Mouse (Mus musculus): ENCODE results near the gene Pth1r. TPM values are rescaled to one million over a fixed set of nuclear protein-coding genes. Genes with fewer than 3 reads are reported as not detected.

Pth1r gene
- polyA plus RNA-seq (2015; fragmentation: Nextera tagmentation; extraction: Ambion mirVana), result 179 and 192 TPM in 2 replicates

DNA sequence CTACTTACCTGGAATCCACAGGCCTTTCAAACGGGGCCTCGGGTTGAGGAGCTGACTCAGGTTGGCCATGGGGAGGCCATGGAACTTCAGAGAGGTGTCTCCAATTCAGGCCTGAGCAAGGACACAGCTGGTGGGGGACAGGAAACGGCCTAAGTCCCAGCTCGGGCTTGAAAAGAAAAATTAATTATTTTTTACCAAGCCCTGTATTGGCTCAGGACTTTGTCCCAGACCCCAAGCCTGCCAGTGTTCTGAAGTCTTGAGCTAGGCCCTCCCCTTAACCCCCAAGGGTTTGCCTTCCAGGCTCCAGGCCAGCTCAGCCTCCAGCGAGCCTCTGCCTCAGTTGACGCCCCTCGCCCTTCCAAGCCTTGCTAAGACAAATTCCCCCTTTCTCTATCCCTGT, at the start of gene Pth1r:
Pth1r (minus strand) TSS at position 185 of the 400 bp plus-strand sequence.
- Histone ChIP-seq H3K27ac (peak within 1 kb of the TSS; percentile 90), H3K4me3 (replicated peaks; ENCODE audit: low read depth, low read length) (0 out of 2 replicates have a peak within 1 kb of the TSS, but pooled peaks have one; percentile 7), H3K4me1 (replicated peaks; ENCODE audit: insufficient read depth, low read length) (peaks cover 46% of the 10 kb centered on the region), H3K36me3 (ENCODE audit: insufficient read depth, low read length) (no peaks in the 10 kb centered on the region), H3K4me2 (ENCODE audit: low read length) (peak within 1 kb of the TSS; percentile 94), H3K27me3 (ENCODE audit: insufficient read depth, low read length) (no peaks in the 10 kb centered on the region), H3K9me3 (replicated peaks; ENCODE audit: low read length) (no peaks in the 10 kb centered on the region), H3K9ac (ENCODE audit: low read depth, low read length) (peak within 1 kb of the TSS; percentile 42)
- DNase-seq (ENCODE audit: low spot score), result no peak
- ATAC-seq (replicated peaks; ENCODE audit: low FRiP score, low read depth), result no peak
- TF ChIP-seq CTCF (IDR thresholded peaks at IDR 0.05; ENCODE audit: low read depth), result no peak
- 36% methylated on average over 7 of the region's 7 CpGs for WGBS

DNA sequence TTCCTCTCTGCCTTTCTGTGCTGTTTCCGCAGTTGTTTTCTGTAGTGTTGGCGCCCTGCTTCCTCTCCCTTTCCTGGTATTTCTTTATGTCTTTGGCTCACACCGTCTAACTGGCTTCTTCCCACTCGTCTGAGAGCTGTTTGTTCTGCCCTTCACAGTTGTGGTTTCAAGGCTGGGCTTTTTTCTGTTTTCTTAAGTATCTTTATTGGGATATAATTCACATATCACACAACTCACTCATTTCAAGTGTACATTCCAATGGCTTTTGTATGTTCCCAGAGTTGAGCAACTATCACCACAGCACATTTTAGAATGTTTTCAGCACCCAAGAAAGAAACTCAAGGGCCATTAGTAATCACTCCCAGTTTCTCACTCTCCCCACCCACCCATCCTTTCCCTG, 43.5 kb upstream of the Pth1r start:
- H3K36me3 ChIP-seq (ENCODE audit: insufficient read depth, low read length), result no peaks in the 10 kb centered on the region
- WGBS, result 52% methylated on average over 4 of the region's 4 CpGs
- TF ChIP-seq CTCF (IDR thresholded peaks at IDR 0.05; ENCODE audit: low read depth), result no peak
- H3K4me2 ChIP-seq (ENCODE audit: low read length), result no peak overlapping the region
- no peaks in the 10 kb centered on the region for H3K9me3 ChIP-seq (replicated peaks; ENCODE audit: low read length)
- H3K27ac ChIP-seq, result no peak overlapping the region
- ATAC-seq (replicated peaks; ENCODE audit: low FRiP score, low read depth) (no peak), DNase-seq (ENCODE audit: low spot score) (no peak)
- no peaks in the 10 kb centered on the region for H3K27me3 ChIP-seq (ENCODE audit: insufficient read depth, low read length)
- H3K9ac ChIP-seq (ENCODE audit: low read depth, low read length), result no peak overlapping the region
- no peaks in the 10 kb centered on the region for H3K4me1 ChIP-seq (replicated peaks; ENCODE audit: insufficient read depth, low read length)
- no peak overlapping the region for H3K4me3 ChIP-seq (replicated peaks; ENCODE audit: low read depth, low read length)

DNA sequence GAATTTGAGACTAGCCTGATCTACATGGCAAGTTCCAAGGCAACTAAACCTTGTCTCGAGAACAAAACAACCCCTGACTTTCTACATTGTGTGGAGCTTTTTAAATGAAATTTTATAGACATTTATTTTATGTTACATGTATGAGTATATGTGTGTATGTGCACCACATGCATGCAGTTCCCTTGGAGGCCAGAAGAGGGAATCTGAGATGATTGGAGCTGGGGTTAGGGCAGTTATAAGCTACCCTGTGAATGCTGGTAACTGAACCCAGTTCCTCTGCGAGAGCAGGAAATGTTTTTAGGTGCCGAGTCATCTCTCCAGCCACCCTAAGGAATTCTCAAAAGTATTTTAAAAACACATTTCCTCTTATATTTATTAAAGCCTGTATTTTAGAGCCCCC, 41.2 kb upstream of the Pth1r start:
- DNase-seq (ENCODE audit: low spot score) (no peak), ATAC-seq (replicated peaks; ENCODE audit: low FRiP score, low read depth) (no peak)
- Histone ChIP-seq H3K27me3 (ENCODE audit: insufficient read depth, low read length) (no peaks in the 10 kb centered on the region), H3K4me2 (ENCODE audit: low read length) (no peak overlapping the region), H3K27ac (no peak overlapping the region), H3K9ac (ENCODE audit: low read depth, low read length) (no peak overlapping the region), H3K4me3 (replicated peaks; ENCODE audit: low read depth, low read length) (no peak overlapping the region), H3K4me1 (replicated peaks; ENCODE audit: insufficient read depth, low read length) (no peaks in the 10 kb centered on the region), H3K9me3 (replicated peaks; ENCODE audit: low read length) (no peaks in the 10 kb centered on the region), H3K36me3 (ENCODE audit: insufficient read depth, low read length) (no peaks in the 10 kb centered on the region)
- TF ChIP-seq CTCF (IDR thresholded peaks at IDR 0.05; ENCODE audit: low read depth), result 0 out of 2 replicates have a peak, but pooled peaks have one; percentile 9
- WGBS, result 90% methylated on average over 3 of the region's 3 CpGs

DNA sequence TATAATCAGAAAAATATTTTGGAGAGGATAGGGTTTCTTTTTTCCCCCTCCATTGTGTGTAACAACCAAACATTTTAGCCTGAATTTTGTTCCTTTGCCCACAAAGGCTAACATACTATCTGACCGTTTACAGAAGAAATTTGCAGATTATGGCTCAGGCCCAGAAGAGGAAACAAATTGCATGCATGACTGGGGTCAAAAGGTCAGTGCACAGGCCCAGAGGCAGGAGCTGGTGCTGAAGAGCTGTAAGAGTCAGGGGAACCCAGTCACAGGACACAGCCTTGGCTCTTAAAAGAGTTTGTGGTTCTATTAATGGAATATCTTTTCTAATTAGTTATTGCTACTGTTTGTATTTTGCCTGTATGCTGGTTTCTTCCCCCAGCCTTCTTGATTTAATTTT, 36.7 kb upstream of the Pth1r start:
- DNase-seq (ENCODE audit: low spot score), result no peak
- H3K9me3 ChIP-seq (replicated peaks; ENCODE audit: low read length), result no peaks in the 10 kb centered on the region
- H3K27me3 ChIP-seq (ENCODE audit: insufficient read depth, low read length), result no peaks in the 10 kb centered on the region
- ATAC-seq (replicated peaks; ENCODE audit: low FRiP score, low read depth), result no peak
- 0 out of 2 replicates have a peak, but pooled peaks cover 3% of the 10 kb centered on the region for H3K4me1 ChIP-seq (replicated peaks; ENCODE audit: insufficient read depth, low read length)
- H3K27ac ChIP-seq, result no peak overlapping the region
- TF ChIP-seq CTCF (IDR thresholded peaks at IDR 0.05; ENCODE audit: low read depth), result no peak
- no peak overlapping the region for H3K4me3 ChIP-seq (replicated peaks; ENCODE audit: low read depth, low read length)
- H3K4me2 ChIP-seq (ENCODE audit: low read length), result no peak overlapping the region
- H3K9ac ChIP-seq (ENCODE audit: low read depth, low read length), result no peak overlapping the region
- WGBS, result 35% methylated on average over 1 of the region's 1 CpGs
- no peaks in the 10 kb centered on the region for H3K36me3 ChIP-seq (ENCODE audit: insufficient read depth, low read length)

- peak overlapping the region; percentile 87 for H3K4me2 ChIP-seq (ENCODE audit: low read length)
- peak overlapping the region; percentile 62 for H3K9ac ChIP-seq (ENCODE audit: low read depth, low read length)
- 0 out of 2 replicates have a peak, but pooled peaks cover 3% of the 10 kb centered on the region for H3K4me1 ChIP-seq (replicated peaks; ENCODE audit: insufficient read depth, low read length)
- DNase-seq (ENCODE audit: low spot score) (peak; percentile 74), ATAC-seq (replicated peaks; ENCODE audit: low FRiP score, low read depth) (peak; percentile 52)
- peak overlapping the region; percentile 25; the same call in 1 of the 2 replicates for H3K27ac ChIP-seq
- H3K4me3 ChIP-seq (replicated peaks; ENCODE audit: low read depth, low read length), result peak overlapping the region; percentile 41
- H3K9me3 ChIP-seq (replicated peaks; ENCODE audit: low read length), result no peaks in the 10 kb centered on the region
- WGBS, result under 1% methylated on average over 23 of the region's 23 CpGs
- no peaks in the 10 kb centered on the region for H3K27me3 ChIP-seq (ENCODE audit: insufficient read depth, low read length)
- no peak; the same call in none of the 2 replicates for TF ChIP-seq CTCF (IDR thresholded peaks at IDR 0.05; ENCODE audit: low read depth)
- no peaks in the 10 kb centered on the region for H3K36me3 ChIP-seq (ENCODE audit: insufficient read depth, low read length)
Measured at GRCm38 (mm10) chr9:110781731-110782130, 34.8 kb upstream of the Pth1r start.

GRCm38 (mm10) chr9:110781256-110781721, 34.3 kb upstream of the Pth1r start:
- peak; percentile 97 for TF ChIP-seq CTCF (IDR thresholded peaks at IDR 0.05; ENCODE audit: low read depth)
- DNase-seq (ENCODE audit: low spot score) (peak; percentile 93), ATAC-seq (replicated peaks; ENCODE audit: low FRiP score, low read depth) (peak; percentile 90)
- Histone ChIP-seq H3K27ac (peak overlapping the region; percentile 25; the same call in 1 of the 2 replicates), H3K4me1 (replicated peaks; ENCODE audit: insufficient read depth, low read length) (0 out of 2 replicates have a peak, but pooled peaks cover 3% of the 10 kb centered on the region), H3K9ac (ENCODE audit: low read depth, low read length) (peak overlapping the region; percentile 62), H3K36me3 (ENCODE audit: insufficient read depth, low read length) (no peaks in the 10 kb centered on the region), H3K4me3 (replicated peaks; ENCODE audit: low read depth, low read length) (peak overlapping the region; percentile 41), H3K27me3 (ENCODE audit: insufficient read depth, low read length) (no peaks in the 10 kb centered on the region), H3K4me2 (ENCODE audit: low read length) (peak overlapping the region; percentile 87), H3K9me3 (replicated peaks; ENCODE audit: low read length) (no peaks in the 10 kb centered on the region)
- under 1% methylated on average over 40 of the region's 43 CpGs for WGBS

Measured in kidney, postnatal 0 days (tissue).